Mouse (Mus musculus) CH12.LX (cell line): Measurements from ENCODE around the gene Gcdh.

ENCODE experiments used
- BHLHE40 ChIP-seq: IDR thresholded peaks from 2 replicates; pipeline ENCODE4 v1.6.1; 2011; ENCODE audit warnings: mild to moderate bottlenecking, low read depth, low read length, improper control_type of control experiment
- CTCF ChIP-seq, 2 experiments: IDR thresholded peaks in 1 of 2; conservative IDR thresholded peaks in 1 of 2; 2 replicates each; pipeline ENCODE4 v1.5.1; 2011 to 2012; ENCODE audit warnings: low read depth in 2 of 2, low read length in 2 of 2, improper control_type of control experiment in 1 of 2, inconsistent platforms in 1 of 2, mild to moderate bottlenecking in 1 of 2, moderate library complexity in 1 of 2
- EP300 ChIP-seq: IDR thresholded peaks from 2 replicates; pipeline ENCODE4 v1.6.1; 2011; ENCODE audit warnings: low read length, improper control_type of control experiment
- HCFC1 ChIP-seq: IDR thresholded peaks from 2 replicates; pipeline ENCODE4 v1.6.1; 2012; ENCODE audit warnings: low read depth, mild to moderate bottlenecking, inconsistent platforms, low read length, improper control_type of control experiment
- JUN ChIP-seq: IDR thresholded peaks from 2 replicates; pipeline ENCODE4 v1.6.1; 2011; ENCODE audit warnings: low read depth, mild to moderate bottlenecking, low read length, improper control_type of control experiment, moderate library complexity; ENCODE audit not compliant: insufficient read depth
- USF2 ChIP-seq: conservative IDR thresholded peaks from 2 replicates; pipeline ENCODE4 v1.6.1; 2011; ENCODE audit warnings: low read depth, low read length, improper control_type of control experiment

GRCm38 (mm10) chr8:84856864-84857441 lies 36.8 kb downstream of the Gcdh start, which contains the start of gene Farsa:
- TF ChIP-seq CTCF (conservative IDR thresholded peaks at IDR 0.05 in 1 of 2, IDR thresholded peaks at IDR 0.05 in 1 of 2; ENCODE audit: low read depth in 2 of 2, low read length in 2 of 2) (no peak), EP300 (no peak), USF2 (no peak; the same call in 1 of the 2 replicates), HCFC1 (peak; percentile 98), JUN (no peak), BHLHE40 (peak; percentile 66)
